Mouse (Mus musculus) intestine, embryonic 14.5 days (tissue): ENCODE data around the gene Mettl14. TPM values are rescaled to one million over a fixed set of nuclear protein-coding genes. Genes with fewer than 3 reads are reported as not detected.
"Not testable (repeated sequence)": the region's sequence is repeated elsewhere in the genome, so short reads cannot be mapped to it uniquely, and the experiment has no call there.

Experiments used
- ATAC-seq: fragments of 200-750 bp; cut with Nextera tagmentation; replicated peaks from 2 replicates; pipeline ENCODE4 v1.8.0; 2017; ENCODE audit warnings: low read depth, moderate number of reproducible peaks, moderate TSS enrichment, moderate library complexity; ENCODE audit not compliant: low FRiP score, low TSS enrichment
- DNase-seq: peaks from one replicate; pipeline ENCODE4 v3.0.0-alpha.2; 2018; ENCODE audit warnings: low spot score
- H3K27ac ChIP-seq: fragments of 300-500 bp; sonication (generic); 2 replicates; pipeline ENCODE4 v1.5.1; 2014; ENCODE audit warnings: low read depth, mild to moderate bottlenecking, control low read depth
- H3K27me3 ChIP-seq: fragments of 300-500 bp; sonication (generic); replicated peaks from 2 replicates; pipeline ENCODE4 v1.6.1; 2014; ENCODE audit warnings: low read length, control low read depth; ENCODE audit not compliant: control insufficient read depth, insufficient read depth
- H3K36me3 ChIP-seq: fragments of 300-500 bp; sonication (generic); 2 replicates; pipeline ENCODE4 v1.6.1; 2014; ENCODE audit warnings: low read length, control low read depth; ENCODE audit not compliant: control insufficient read depth, insufficient read depth
- H3K4me1 ChIP-seq: fragments of 300-500 bp; sonication (generic); replicated peaks from 2 replicates; pipeline ENCODE4 v1.6.1; 2014; ENCODE audit warnings: low read length, control low read depth, mixed read lengths; ENCODE audit not compliant: control insufficient read depth, insufficient read depth
- H3K4me2 ChIP-seq: fragments of 300-500 bp; sonication (generic); 2 replicates; pipeline ENCODE4 v1.6.1; 2014; ENCODE audit warnings: low read length
- H3K4me3 ChIP-seq: fragments of 300-500 bp; sonication (generic); 2 replicates; pipeline ENCODE4 v1.5.1; 2014; ENCODE audit warnings: low read depth, low read length, control low read depth, mixed read lengths
- H3K9ac ChIP-seq: fragments of 300-500 bp; sonication (generic); 2 replicates; pipeline ENCODE4 v1.6.1; 2014; ENCODE audit warnings: mild to moderate bottlenecking, low read length
- H3K9me3 ChIP-seq: fragments of 300-500 bp; sonication (generic); 2 replicates; pipeline ENCODE4 v1.6.1; 2016; ENCODE audit warnings: low read length, control low read depth; ENCODE audit not compliant: control insufficient read depth
- WGBS: fragments of 180-500 bp; shearing (Covaris S2); extraction: QIAGEN DNeasy Blood & Tissue Kit; methylation state at CpG from one replicate; pipeline ENCODE4 v1.1.7; 2014; 5-methylcytosine and 5-hydroxymethylcytosine counted together
- polyA plus RNA-seq: library from polyadenylated mRNA; unstranded; fragments of >200 nt; fragmentation: Nextera tagmentation; extraction: Ambion mirVana; gene quantifications from 2 replicates; pipeline ENCODE4 v1.2.1, GENCODE M21; 2014

The Mettl14 gene
- polyA plus RNA-seq, 1 experiment from 2014 or later, result 20.6 TPM

- Histone ChIP-seq H3K27me3 (no peaks in the 10 kb centered on the region), H3K9ac (no peak overlapping the region), H3K4me3 (no peak overlapping the region), H3K27ac (no peak overlapping the region), H3K4me1 (no peaks in the 10 kb centered on the region), H3K4me2 (no peak overlapping the region), H3K36me3 (peaks cover 72% of the 10 kb centered on the region), H3K9me3 (no peaks in the 10 kb centered on the region)
- 30% methylated on average over 11 of the region's 11 CpGs for WGBS
- ATAC-seq (peak; percentile 57), DNase-seq (peak; percentile 73)
Observed at GRCm38 (mm10) chr3:123371766-123372535, 14.0 kb downstream of the Mettl14 start.

DNA sequence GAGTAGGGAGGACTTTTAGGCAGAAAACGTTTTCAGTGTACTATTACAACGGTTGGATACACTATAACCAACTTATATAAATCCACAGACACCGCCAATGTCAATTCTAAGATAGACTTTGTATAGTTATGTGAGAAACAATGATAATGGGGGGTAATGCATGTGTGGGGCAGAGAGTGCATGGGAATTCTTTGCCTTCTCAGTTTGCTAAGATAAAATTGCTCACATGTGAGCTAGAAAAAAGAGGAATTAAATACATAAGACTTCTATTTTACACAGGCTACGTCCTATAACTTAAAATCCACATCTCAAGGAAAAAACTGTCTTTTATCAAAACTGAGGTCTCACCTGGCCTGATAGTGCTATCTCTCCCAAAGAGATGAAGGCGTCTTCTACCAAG is 15.0 kb downstream of the Mettl14 start:
- Histone ChIP-seq H3K27ac (no peak overlapping the region), H3K9ac (no peak overlapping the region), H3K36me3 (peaks cover 70% of the 10 kb centered on the region), H3K4me2 (no peak overlapping the region), H3K27me3 (no peaks in the 10 kb centered on the region), H3K4me3 (no peak overlapping the region), H3K9me3 (no peaks in the 10 kb centered on the region), H3K4me1 (no peaks in the 10 kb centered on the region)
- no peak for ATAC-seq
- no peak for DNase-seq
- WGBS, result 94% methylated on average over 5 of the region's 5 CpGs

DNA sequence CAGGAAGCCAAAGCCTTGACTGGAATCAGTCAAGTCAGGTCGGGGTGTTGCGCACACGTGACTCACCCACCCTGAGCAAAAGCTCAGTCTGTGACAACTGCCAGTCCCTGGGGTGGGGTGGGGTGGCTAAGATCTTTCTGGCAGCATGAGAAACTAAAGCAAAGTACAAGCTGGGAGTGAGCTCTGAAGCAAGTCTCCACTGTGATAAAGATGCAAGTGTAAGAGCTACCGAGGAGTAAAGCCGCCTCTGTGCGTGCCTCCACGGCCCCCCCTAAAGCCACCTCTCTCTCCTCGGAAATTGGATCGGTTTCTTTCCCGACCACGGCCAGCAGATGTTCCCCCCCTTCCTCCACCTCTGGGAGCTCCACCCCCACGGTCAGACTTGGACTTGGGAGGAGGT is 16.7 kb downstream of the Mettl14 start:
- peak; percentile 45 for DNase-seq
- H3K4me3 ChIP-seq, result no peak overlapping the region
- H3K36me3 ChIP-seq, result peaks cover 73% of the 10 kb centered on the region
- ATAC-seq, result no peak
- no peaks in the 10 kb centered on the region for H3K4me1 ChIP-seq
- 82% methylated on average over 12 of the region's 12 CpGs for WGBS
- H3K4me2 ChIP-seq, result no peak overlapping the region
- H3K27me3 ChIP-seq, result no peaks in the 10 kb centered on the region
- H3K27ac ChIP-seq, result no peak overlapping the region
- no peak overlapping the region for H3K9ac ChIP-seq
- H3K9me3 ChIP-seq, result no peaks in the 10 kb centered on the region

DNA sequence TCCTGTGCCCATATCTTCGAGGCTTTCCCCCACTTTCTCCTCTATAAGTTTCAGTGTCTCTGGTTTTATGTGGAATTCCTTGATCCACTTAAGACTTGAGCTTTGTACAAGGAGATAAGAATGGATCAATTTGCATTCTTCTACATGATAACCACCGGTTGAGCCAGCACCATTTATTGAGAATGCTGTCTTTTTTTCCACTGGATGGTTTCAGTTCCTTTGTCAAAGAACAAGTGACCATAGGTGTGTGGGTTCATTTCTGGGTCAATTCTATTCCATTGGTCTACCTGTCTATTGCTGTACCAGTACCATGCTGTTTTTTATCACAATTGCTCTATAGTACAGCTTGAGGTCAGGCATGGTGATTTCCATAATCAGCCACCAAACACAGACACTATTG is 19.1 kb downstream of the Mettl14 start:
- H3K27me3 ChIP-seq, H3K9ac ChIP-seq, H3K4me2 ChIP-seq, ATAC-seq, H3K4me3 ChIP-seq, H3K9me3 ChIP-seq, H3K27ac ChIP-seq, DNase-seq, H3K4me1 ChIP-seq: not testable (repeated sequence)
- H3K36me3 ChIP-seq, result peaks cover 88% of the 10 kb centered on the region
- WGBS, result 88% methylated on average over 2 of the region's 2 CpGs

GRCm38 (mm10) chr3:123356377-123356991 is 29.4 kb downstream of the Mettl14 start:
- Histone ChIP-seq H3K36me3 (peaks cover 87% of the 10 kb centered on the region), H3K4me1 (no peaks in the 10 kb centered on the region), H3K4me3 (no peak overlapping the region), H3K4me2 (no peak overlapping the region), H3K27me3 (no peaks in the 10 kb centered on the region), H3K9me3 (no peaks in the 10 kb centered on the region), H3K27ac (no peak overlapping the region), H3K9ac (no peak overlapping the region)
- DNase-seq (no peak), ATAC-seq (no peak)
- 76% methylated on average over 4 of the region's 4 CpGs for WGBS

- H3K4me3 ChIP-seq, result no peak overlapping the region
- DNase-seq (no peak), ATAC-seq (no peak)
- H3K36me3 ChIP-seq, result peaks cover 86% of the 10 kb centered on the region
- 91% methylated on average over 9 of the region's 9 CpGs for WGBS
- H3K27me3 ChIP-seq, result no peaks in the 10 kb centered on the region
- H3K27ac ChIP-seq, result no peak overlapping the region
- H3K4me2 ChIP-seq, result no peak overlapping the region
- no peaks in the 10 kb centered on the region for H3K4me1 ChIP-seq
- H3K9me3 ChIP-seq, result no peaks in the 10 kb centered on the region
- no peak overlapping the region for H3K9ac ChIP-seq
Observed at GRCm38 (mm10) chr3:123354388-123354787, 31.5 kb downstream of the Mettl14 start.

GRCm38 (mm10) chr3:123353661-123354060 is 32.2 kb downstream of the Mettl14 start:
- H3K4me3 ChIP-seq, result no peak overlapping the region
- H3K4me1 ChIP-seq, result no peaks in the 10 kb centered on the region
- no peak overlapping the region for H3K9ac ChIP-seq
- 0 out of 2 replicates have a peak, but pooled peaks have one; percentile 36 for ATAC-seq
- 94% methylated on average over 12 of the region's 12 CpGs for WGBS
- H3K27me3 ChIP-seq, result no peaks in the 10 kb centered on the region
- no peaks in the 10 kb centered on the region for H3K9me3 ChIP-seq
- no peak for DNase-seq
- H3K27ac ChIP-seq, result no peak overlapping the region
- no peak overlapping the region for H3K4me2 ChIP-seq
- peaks cover 84% of the 10 kb centered on the region for H3K36me3 ChIP-seq

DNA sequence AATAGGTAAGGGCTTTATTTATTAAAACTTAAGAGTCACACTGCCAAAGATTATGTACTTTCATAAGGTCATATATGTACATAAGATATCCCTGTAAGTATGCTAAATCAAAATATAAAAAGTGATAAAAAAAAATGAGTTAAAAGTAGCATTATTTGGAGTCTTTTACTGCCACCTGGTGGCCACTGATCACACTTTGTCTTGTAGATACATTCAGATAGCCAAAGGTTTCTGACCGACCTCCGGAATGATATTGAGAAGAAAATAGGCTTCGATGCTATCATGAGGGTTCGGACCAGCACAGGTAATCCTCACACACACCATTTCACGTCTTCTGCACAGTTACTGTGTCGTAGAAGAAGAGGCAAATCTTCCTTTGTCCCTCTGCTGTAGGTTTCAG is 32.7 kb downstream of the Mettl14 start:
- DNase-seq (peak; percentile 68), ATAC-seq (0 out of 2 replicates have a peak, but pooled peaks have one; percentile 32)
- Histone ChIP-seq H3K9me3 (no peaks in the 10 kb centered on the region), H3K27me3 (no peaks in the 10 kb centered on the region), H3K4me2 (no peak overlapping the region), H3K4me1 (no peaks in the 10 kb centered on the region), H3K4me3 (no peak overlapping the region), H3K9ac (no peak overlapping the region), H3K27ac (no peak overlapping the region), H3K36me3 (peaks cover 81% of the 10 kb centered on the region)
- 65% methylated on average over 6 of the region's 6 CpGs for WGBS
